In the genomic region with DNA sequence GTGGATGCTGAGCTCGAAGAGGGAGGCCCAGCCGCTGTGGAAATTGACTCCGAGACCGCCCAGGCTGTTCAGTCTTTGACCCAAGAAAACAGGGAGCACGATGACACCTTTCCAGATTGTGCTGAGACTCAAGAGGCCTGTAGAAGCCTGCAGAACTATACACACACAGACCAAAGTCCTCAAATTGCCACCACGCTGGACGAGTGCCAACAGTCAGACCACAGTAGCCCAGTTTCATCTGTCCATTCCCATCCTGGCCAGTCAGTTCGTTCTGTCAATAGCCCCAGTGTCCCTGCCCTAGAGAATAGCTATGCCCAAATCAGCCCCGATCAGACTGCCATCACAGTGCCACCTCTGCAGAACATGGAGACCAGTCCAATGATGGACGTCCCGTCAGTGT, we compare ENCODE assay signal across 18 mouse cellular contexts. TPM values are rescaled to one million over a fixed set of nuclear protein-coding genes. Genes with fewer than 3 reads are reported as not detected.
A peak's percentile ranks its signal among the peaks of the same experiment; 100 is the strongest.
DNase-seq lines count a peak whose midpoint lies in the region; ATAC-seq and TF ChIP-seq lines count a peak whose summit lies in the region.
"Had no signal": no experiment of that assay in that cellular context is flagged by ENCODE, and none has a peak within 500 bp of the region (broad histone marks: within the 10 kb centered on the region; RNA-seq: fewer than 3 reads in every experiment).

No protein-coding gene starts in this region.

- no peak overlapping the region for H3K4me2 ChIP-seq in hindbrain, embryonic 13.5 days
- H3K4me2 ChIP-seq in hindbrain, embryonic 12.5 days (replicated peaks): no peak overlapping the region
- H3K4me2 ChIP-seq in neural tube, embryonic 15.5 days: no peak overlapping the region
- H3K4me2 ChIP-seq: embryonic facial prominence, embryonic 12.5 days; forebrain, embryonic 12.5 days; heart, embryonic 12.5 days; midbrain, embryonic 15.5 days had no signal

- H3K27me3 ChIP-seq in hindbrain, embryonic 13.5 days: no peaks in the 10 kb centered on the region
- H3K27me3 ChIP-seq in hindbrain, embryonic 12.5 days: no peaks in the 10 kb centered on the region
- no peaks in the 10 kb centered on the region for H3K27me3 ChIP-seq in neural tube, embryonic 15.5 days (replicated peaks)
- H3K27me3 ChIP-seq: embryonic facial prominence, embryonic 12.5 days; forebrain, embryonic 12.5 days; heart, embryonic 12.5 days; midbrain, embryonic 15.5 days had no signal

- peak overlapping the region; percentile 45; the same call in 1 of the 2 replicates for H3K27ac ChIP-seq in hindbrain, embryonic 13.5 days
- no peak overlapping the region for H3K27ac ChIP-seq in hindbrain, embryonic 12.5 days
- peak overlapping the region; percentile 43 for H3K27ac ChIP-seq in neural tube, embryonic 15.5 days (replicated peaks)
- H3K27ac ChIP-seq in olfactory bulb, adult 2 months (ENCODE audit: insufficient read depth, low read depth, low read length): peak overlapping the region; percentile 29
- H3K27ac ChIP-seq: embryonic facial prominence, embryonic 12.5 days; forebrain, embryonic 12.5 days; macrophage; midbrain, embryonic 15.5 days had no signal

- peaks cover 63% of the 10 kb centered on the region for H3K36me3 ChIP-seq in hindbrain, embryonic 13.5 days
- peaks cover 58% of the 10 kb centered on the region for H3K36me3 ChIP-seq in hindbrain, embryonic 12.5 days
- H3K36me3 ChIP-seq in neural tube, embryonic 15.5 days: peaks cover 55% of the 10 kb centered on the region

- 0 out of 2 replicates have a peak, but pooled peaks have one; percentile 24 for ATAC-seq in hindbrain, embryonic 13.5 days (ENCODE audit: low FRiP score)
- no peak for ATAC-seq in hindbrain, embryonic 12.5 days (ENCODE audit: low FRiP score)
- ATAC-seq in neural tube, embryonic 15.5 days (ENCODE audit: low FRiP score): 0 out of 2 replicates have a peak, but pooled peaks have one; percentile 9

- no peak overlapping the region for H3K4me3 ChIP-seq in hindbrain, embryonic 13.5 days
- H3K4me3 ChIP-seq in hindbrain, embryonic 12.5 days: no peak overlapping the region
- H3K4me3 ChIP-seq in neural tube, embryonic 15.5 days (replicated peaks): no peak overlapping the region
- H3K4me3 ChIP-seq in olfactory bulb, adult 2 months (ENCODE audit: insufficient read depth, low read depth, low read length): no peak overlapping the region
- H3K4me3 ChIP-seq: embryonic facial prominence, embryonic 12.5 days; forebrain, embryonic 12.5 days; heart, embryonic 12.5 days; midbrain, embryonic 15.5 days had no signal

- TF ChIP-seq POLR2A in olfactory bulb, adult 2 months (IDR thresholded peaks at IDR 0.05; ENCODE audit: insufficient read depth, low read depth, low read length): no peak

- H3K9me3 ChIP-seq in hindbrain, embryonic 13.5 days: no peaks in the 10 kb centered on the region
- no peaks in the 10 kb centered on the region for H3K9me3 ChIP-seq in hindbrain, embryonic 12.5 days (replicated peaks)
- no peaks in the 10 kb centered on the region for H3K9me3 ChIP-seq in neural tube, embryonic 15.5 days (replicated peaks)
- H3K9me3 ChIP-seq: embryonic facial prominence, embryonic 12.5 days; forebrain, embryonic 12.5 days; heart, embryonic 12.5 days; midbrain, embryonic 15.5 days had no signal

- H3K9ac ChIP-seq in hindbrain, embryonic 13.5 days: no peak overlapping the region
- no peak overlapping the region for H3K9ac ChIP-seq in hindbrain, embryonic 12.5 days
- no peak overlapping the region for H3K9ac ChIP-seq in neural tube, embryonic 15.5 days (replicated peaks)
- H3K9ac ChIP-seq: embryonic facial prominence, embryonic 12.5 days; forebrain, embryonic 12.5 days; heart, embryonic 12.5 days; midbrain, embryonic 15.5 days had no signal

- intact Hi-C loops in left cerebral cortex, postnatal 4 days (cut with DNase I): loop anchor here (10.0 kb wide), 2 partner anchors 164 to 534 kb away; no protein-coding TSS in a partner anchor
- intact Hi-C loops in left cerebral cortex, postnatal 25 days (cut with DNase I): no loop called here

- TF ChIP-seq CTCF in olfactory bulb, adult 2 months (IDR thresholded peaks at IDR 0.05; ENCODE audit: insufficient read depth, low read depth, low read length): no peak

- 93% methylated on average over 11 of the region's 11 CpGs for WGBS in hindbrain, embryonic 13.5 days
- WGBS in hindbrain, embryonic 12.5 days: 93% methylated on average over 11 of the region's 11 CpGs
- WGBS in neural tube, embryonic 15.5 days: 92% methylated on average over 11 of the region's 11 CpGs
- 85% methylated on average over 11 of the region's 11 CpGs for WGBS in olfactory bulb, adult 2 months

- peak; percentile 41 for DNase-seq in left cerebral cortex, postnatal 4 days
- no peak for DNase-seq in left cerebral cortex, postnatal 25 days (ENCODE audit: low spot score in 2 of 2)
- no peak for DNase-seq in neural tube, embryonic 10.5 days (ENCODE audit: extremely low spot score, low spot score)
- no peak for DNase-seq in gastrocnemius, adult 8-10 months (ENCODE audit: low spot score in 2 of 2)
- DNase-seq: thymus, postnatal 25 days had no signal

- peaks cover 17% of the 10 kb centered on the region for H3K4me1 ChIP-seq in hindbrain, embryonic 13.5 days (replicated peaks)
- H3K4me1 ChIP-seq in hindbrain, embryonic 12.5 days: peaks cover 4% of the 10 kb centered on the region
- H3K4me1 ChIP-seq in neural tube, embryonic 15.5 days: 0 out of 2 replicates have a peak, but pooled peaks cover 11% of the 10 kb centered on the region
- H3K4me1 ChIP-seq in olfactory bulb, adult 2 months (ENCODE audit: control insufficient read depth, insufficient read depth, low read length): peaks cover 28% of the 10 kb centered on the region
- H3K4me1 ChIP-seq: embryonic facial prominence, embryonic 12.5 days; forebrain, embryonic 12.5 days; heart, embryonic 12.5 days; midbrain, embryonic 15.5 days had no signal

RNA-seq across cellular contexts. Expression of a gene that starts 45.2 kb away (rescaled TPM):
- 0.14 TPM in 1 of 2 replicates, not detected in the other for polyA plus RNA-seq in hindbrain, embryonic 13.5 days (2015; fragmentation: Nextera tagmentation; extraction: Ambion mirVana)
- 0.25 and 0.31 TPM in 2 replicates for polyA plus RNA-seq in hindbrain, embryonic 12.5 days (2016; fragmentation: Nextera tagmentation; extraction: Ambion mirVana)
- total RNA-seq in left cerebral cortex, postnatal 4 days (2021): not detected
- total RNA-seq in left cerebral cortex, postnatal 25 days (2021): under 1 TPM in 1 of 2 experiments, not detected in 1; 0.53 TPM
- 0.15 and 0.22 TPM in 2 replicates for polyA plus RNA-seq in neural tube, embryonic 15.5 days (2015; fragmentation: Nextera tagmentation; extraction: Ambion mirVana)
- polyA plus RNA-seq in olfactory bulb, adult 2 months (2012; ENCODE audit: insufficient read depth, insufficient read length, low replicate concordance, missing spikeins): not detected in 2 replicates
- 10 to 100 TPM; 23.7 to 47.1 (median 35.0) TPM for total RNA-seq in gastrocnemius, adult 8-10 months (2022)
- total RNA-seq: common myeloid progenitor, adult 5-6 weeks; hematopoietic stem cell, adult 5-6 weeks; left cerebral cortex, postnatal 10 days had no signal
- polyA plus RNA-seq: forebrain, embryonic 12.5 days; macrophage; midbrain, embryonic 15.5 days; spleen, adult 2 months had no signal
